Mouse (Mus musculus) midbrain, embryonic 12.5 days (tissue): ENCODE data around the gene Cnnm4. TPM values are rescaled to one million over a fixed set of nuclear protein-coding genes. Genes with fewer than 3 reads are reported as not detected.

ENCODE experiments used
- ATAC-seq: fragments of 200-750 bp; cut with Nextera tagmentation; 2 replicates; pipeline ENCODE4 v1.8.0; 2017; ENCODE audit warnings: low read depth, moderate TSS enrichment, moderate library complexity; ENCODE audit not compliant: low FRiP score
- H3K27ac ChIP-seq: fragments of 300-500 bp; sonication (generic); replicated peaks from 2 replicates; pipeline ENCODE4 v1.5.1; 2016; ENCODE audit warnings: mild to moderate bottlenecking
- H3K27me3 ChIP-seq: fragments of 300-500 bp; sonication (generic); 2 replicates; pipeline ENCODE4 v1.6.1; 2016; ENCODE audit warnings: mild to moderate bottlenecking
- H3K36me3 ChIP-seq: fragments of 300-500 bp; sonication (generic); 2 replicates; pipeline ENCODE4 v1.6.1; 2016
- H3K4me1 ChIP-seq: fragments of 300-500 bp; sonication (generic); 2 replicates; pipeline ENCODE4 v1.6.1; 2016
- H3K4me2 ChIP-seq: fragments of 300-500 bp; sonication (generic); replicated peaks from 2 replicates; pipeline ENCODE4 v1.6.1; 2016; ENCODE audit warnings: mild to moderate bottlenecking, moderate library complexity
- H3K4me3 ChIP-seq: fragments of 300-500 bp; sonication (generic); 2 replicates; pipeline ENCODE4 v1.5.1; 2016; ENCODE audit warnings: mild to moderate bottlenecking
- H3K9ac ChIP-seq: fragments of 300-500 bp; sonication (generic); replicated peaks from 2 replicates; pipeline ENCODE4 v1.6.1; 2016; ENCODE audit warnings: mild to moderate bottlenecking, moderate library complexity
- H3K9me3 ChIP-seq: fragments of 300-500 bp; sonication (generic); 2 replicates; pipeline ENCODE4 v1.6.1; 2016; ENCODE audit warnings: mild to moderate bottlenecking
- WGBS: fragments of 180-500 bp; shearing (Covaris S2); methylation state at CpG from one replicate; pipeline ENCODE4 v1.1.7; 2016; 5-methylcytosine and 5-hydroxymethylcytosine counted together
- polyA plus RNA-seq: library from polyadenylated mRNA; unstranded; fragments of >200 nt; fragmentation: Nextera tagmentation; extraction: Ambion mirVana; gene quantifications from 2 replicates; pipeline ENCODE4 v1.2.1, GENCODE M21; 2016

Gene Cnnm4
- polyA plus RNA-seq, 1 experiment from 2014 or later: 10.2 TPM

GRCm38 (mm10) chr1:36548771-36549170, 77.4 kb downstream of the Cnnm4 start:
- WGBS: 58% methylated on average over 8 of the region's 8 CpGs
- no peaks in the 10 kb centered on the region for H3K27me3 ChIP-seq
- peak overlapping the region; percentile 16; the same call in 1 of the 2 replicates for H3K9ac ChIP-seq
- ATAC-seq: no peak
- peak overlapping the region; percentile 87 for H3K27ac ChIP-seq
- peak overlapping the region; percentile 6; the same call in 1 of the 2 replicates for H3K4me2 ChIP-seq
- H3K4me3 ChIP-seq: no peak overlapping the region
- no peaks in the 10 kb centered on the region for H3K9me3 ChIP-seq
- peaks cover 53% of the 10 kb centered on the region for H3K36me3 ChIP-seq
- peaks cover 40% of the 10 kb centered on the region for H3K4me1 ChIP-seq

GRCm38 (mm10) chr1:36549491-36549890, 78.1 kb downstream of the Cnnm4 start:
- H3K27me3 ChIP-seq: no peaks in the 10 kb centered on the region
- 0 out of 2 replicates have a peak overlapping the region, but pooled peaks have one; percentile 7 for H3K4me3 ChIP-seq
- peaks cover 60% of the 10 kb centered on the region for H3K36me3 ChIP-seq
- H3K27ac ChIP-seq: peak overlapping the region; percentile 87; the same call in 1 of the 2 replicates
- peak overlapping the region; percentile 6; the same call in 1 of the 2 replicates for H3K4me2 ChIP-seq
- WGBS: 91% methylated on average over 18 of the region's 18 CpGs
- H3K4me1 ChIP-seq: peaks cover 47% of the 10 kb centered on the region
- no peaks in the 10 kb centered on the region for H3K9me3 ChIP-seq
- no peak for ATAC-seq
- no peak overlapping the region for H3K9ac ChIP-seq

- Histone ChIP-seq H3K4me1 (peaks cover 54% of the 10 kb centered on the region), H3K4me2 (no peak overlapping the region), H3K36me3 (peaks cover 68% of the 10 kb centered on the region), H3K4me3 (no peak overlapping the region), H3K27me3 (no peaks in the 10 kb centered on the region), H3K9ac (no peak overlapping the region), H3K27ac (no peak overlapping the region), H3K9me3 (no peaks in the 10 kb centered on the region)
- 80% methylated on average over 20 of the region's 20 CpGs for WGBS
- ATAC-seq: no peak
Measured at GRCm38 (mm10) chr1:36550075-36550863, 78.8 kb downstream of the Cnnm4 start.

GRCm38 (mm10) chr1:36551904-36552303, 80.5 kb downstream of the Cnnm4 start:
- H3K9ac ChIP-seq: no peak overlapping the region
- no peak overlapping the region for H3K4me3 ChIP-seq
- no peaks in the 10 kb centered on the region for H3K9me3 ChIP-seq
- no peaks in the 10 kb centered on the region for H3K27me3 ChIP-seq
- H3K27ac ChIP-seq: no peak overlapping the region
- H3K36me3 ChIP-seq: peaks cover 68% of the 10 kb centered on the region
- H3K4me2 ChIP-seq: no peak overlapping the region
- WGBS: 89% methylated on average over 17 of the region's 17 CpGs
- peaks cover 50% of the 10 kb centered on the region for H3K4me1 ChIP-seq
- ATAC-seq: no peak

GRCm38 (mm10) chr1:36552506-36552905, 81.1 kb downstream of the Cnnm4 start:
- H3K9me3 ChIP-seq: no peaks in the 10 kb centered on the region
- ATAC-seq: no peak
- H3K27ac ChIP-seq: no peak overlapping the region
- H3K4me3 ChIP-seq: no peak overlapping the region
- H3K9ac ChIP-seq: no peak overlapping the region
- WGBS: 90% methylated on average over 16 of the region's 16 CpGs
- no peaks in the 10 kb centered on the region for H3K27me3 ChIP-seq
- peaks cover 48% of the 10 kb centered on the region for H3K4me1 ChIP-seq
- peaks cover 68% of the 10 kb centered on the region for H3K36me3 ChIP-seq
- no peak overlapping the region for H3K4me2 ChIP-seq

GRCm38 (mm10) chr1:36554633-36555399, 83.4 kb downstream of the Cnnm4 start:
- ATAC-seq: no peak
- Histone ChIP-seq H3K4me3 (peak overlapping the region; percentile 94), H3K9ac (peak overlapping the region; percentile 98), H3K27me3 (peaks cover 2% of the 10 kb centered on the region), H3K9me3 (no peaks in the 10 kb centered on the region), H3K36me3 (peaks cover 55% of the 10 kb centered on the region), H3K27ac (no peak overlapping the region), H3K4me2 (peak overlapping the region; percentile 99), H3K4me1 (peaks cover 41% of the 10 kb centered on the region)
- 80% methylated on average over 21 of the region's 21 CpGs for WGBS

- H3K4me1 ChIP-seq: peaks cover 41% of the 10 kb centered on the region
- 5% methylated on average over 8 of the region's 8 CpGs for WGBS
- ATAC-seq: no peak
Measured at GRCm38 (mm10) chr1:36555798-36556395, 84.5 kb downstream of the Cnnm4 start.

GRCm38 (mm10) chr1:36556553-36557456, 85.4 kb downstream of the Cnnm4 start:
- under 1% methylated on average over 52 of the region's 52 CpGs for WGBS
- Histone ChIP-seq H3K4me1 (peaks cover 41% of the 10 kb centered on the region), H3K27me3 (peaks cover 8% of the 10 kb centered on the region), H3K9me3 (no peaks in the 10 kb centered on the region), H3K9ac (peak overlapping the region; percentile 98), H3K4me3 (peak overlapping the region; percentile 94), H3K27ac (peak overlapping the region; percentile 99), H3K36me3 (peaks cover 35% of the 10 kb centered on the region), H3K4me2 (peak overlapping the region; percentile 99)
- peak; percentile 70 for ATAC-seq

More at GRCm38 (mm10) chr1:36555798-36556395, 84.5 kb downstream of the Cnnm4 start:
- H3K4me2 ChIP-seq: peak overlapping the region; percentile 99
- H3K9me3 ChIP-seq: no peaks in the 10 kb centered on the region
- H3K4me3 ChIP-seq: peak overlapping the region; percentile 94
- H3K27ac ChIP-seq: peak overlapping the region; percentile 99
- H3K27me3 ChIP-seq: peaks cover 6% of the 10 kb centered on the region
- peaks cover 44% of the 10 kb centered on the region for H3K36me3 ChIP-seq
- peak overlapping the region; percentile 98 for H3K9ac ChIP-seq

GRCm38 (mm10) chr1:36557457-36558011, 86.1 kb downstream of the Cnnm4 start:
- Histone ChIP-seq H3K27ac (peak overlapping the region; percentile 99), H3K4me2 (peak overlapping the region; percentile 99), H3K4me3 (peak overlapping the region; percentile 94), H3K4me1 (peaks cover 41% of the 10 kb centered on the region), H3K9ac (peak overlapping the region; percentile 98), H3K36me3 (peaks cover 28% of the 10 kb centered on the region), H3K27me3 (peaks cover 8% of the 10 kb centered on the region), H3K9me3 (no peaks in the 10 kb centered on the region)
- WGBS: under 1% methylated on average over 48 of the region's 48 CpGs
- peak; percentile 66 for ATAC-seq
